Mouse (Mus musculus): Measurements from ENCODE around the gene Sema5b.
"Not testable (repeated sequence)": the region's sequence is repeated elsewhere in the genome, so short reads cannot be mapped to it uniquely, and the experiment has no call there.

Gene Sema5b

DNA sequence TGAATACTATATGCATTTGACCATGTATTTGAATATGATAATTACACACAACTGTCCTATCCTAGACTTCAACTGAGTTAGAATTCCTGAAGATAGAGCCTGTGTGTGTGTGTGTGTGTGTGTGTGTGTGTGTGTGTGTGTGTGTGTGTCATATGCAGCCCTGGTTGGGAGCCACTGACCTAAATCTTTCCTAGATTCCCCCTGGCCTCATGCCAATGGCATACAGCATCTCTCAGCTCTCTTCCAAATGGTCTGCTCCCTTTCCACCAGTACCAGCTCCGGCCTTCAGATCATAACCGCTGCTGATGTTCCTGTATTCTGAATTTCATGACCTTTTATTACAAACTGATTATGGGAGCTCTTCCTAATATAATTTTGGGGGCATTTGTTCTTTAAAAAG lies 8.4 kb downstream of the Sema5b start:
- DNase-seq (ENCODE audit: low spot score in 2 of 2) = no peak

DNA sequence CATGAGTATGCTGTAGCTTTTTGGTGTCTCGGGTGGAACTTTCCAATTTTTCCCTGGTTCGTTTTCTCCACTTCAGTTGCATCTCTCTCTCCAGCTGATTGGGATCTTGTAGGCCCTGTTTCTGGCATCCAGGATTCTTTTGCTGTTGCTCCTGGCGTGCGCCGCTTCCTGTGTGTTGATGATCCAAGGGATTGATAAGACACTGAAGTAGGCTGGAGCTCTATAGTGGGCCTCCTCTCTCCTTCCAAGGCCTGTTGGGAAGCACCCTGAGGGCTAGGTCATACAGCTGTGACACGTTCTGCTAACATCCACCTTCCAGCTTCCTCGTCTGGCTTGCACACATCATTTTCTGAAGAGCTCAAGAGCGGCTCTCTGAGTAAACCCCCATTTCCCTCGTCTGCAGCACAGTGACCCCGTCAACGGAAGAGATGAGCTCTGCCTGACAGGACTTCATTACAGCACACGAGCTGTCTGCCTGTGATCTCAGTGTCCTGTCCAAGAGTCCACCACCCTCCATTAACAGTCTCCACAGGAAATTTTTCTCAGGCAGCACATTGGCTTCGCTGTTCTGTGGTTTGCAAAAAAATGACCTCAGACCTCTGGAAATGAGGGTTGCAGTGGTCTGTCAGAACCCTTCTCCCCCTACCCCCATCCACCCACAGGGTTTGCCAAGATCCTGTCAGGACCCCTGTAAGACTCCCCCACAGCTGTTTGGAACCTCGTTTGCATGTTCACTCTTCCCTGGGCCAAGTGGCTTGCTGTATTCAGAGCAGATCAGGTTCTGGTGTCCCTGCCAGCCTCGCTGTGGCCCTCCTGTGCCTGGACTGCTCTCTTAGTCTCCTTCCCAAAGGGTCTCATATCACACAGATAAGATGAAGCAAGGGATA lies 14.9 kb downstream of the Sema5b start:
- DNase-seq (ENCODE audit: low spot score in 2 of 2) = no peak

DNA sequence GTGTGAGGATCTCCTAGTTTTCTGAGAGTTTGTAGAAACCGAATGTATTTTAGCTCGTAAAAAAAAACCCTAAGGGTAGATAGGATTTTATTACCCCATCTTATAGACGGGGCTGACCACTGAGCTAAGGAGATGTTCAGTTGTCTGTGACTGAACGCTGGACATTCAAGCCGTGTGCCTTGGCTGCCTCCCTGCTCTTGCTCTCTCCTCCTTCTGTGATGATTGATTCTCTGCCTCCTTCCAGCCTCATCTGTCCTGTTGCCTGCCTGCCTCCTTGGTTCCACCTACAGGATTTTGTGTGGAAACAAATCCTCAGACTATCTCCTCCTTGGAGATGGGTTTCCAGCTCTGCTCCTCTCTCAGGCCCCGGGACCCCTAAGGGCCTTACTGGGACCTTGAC lies 16.1 kb downstream of the Sema5b start:
- no peak for DNase-seq (ENCODE audit: low spot score in 2 of 2)

DNA sequence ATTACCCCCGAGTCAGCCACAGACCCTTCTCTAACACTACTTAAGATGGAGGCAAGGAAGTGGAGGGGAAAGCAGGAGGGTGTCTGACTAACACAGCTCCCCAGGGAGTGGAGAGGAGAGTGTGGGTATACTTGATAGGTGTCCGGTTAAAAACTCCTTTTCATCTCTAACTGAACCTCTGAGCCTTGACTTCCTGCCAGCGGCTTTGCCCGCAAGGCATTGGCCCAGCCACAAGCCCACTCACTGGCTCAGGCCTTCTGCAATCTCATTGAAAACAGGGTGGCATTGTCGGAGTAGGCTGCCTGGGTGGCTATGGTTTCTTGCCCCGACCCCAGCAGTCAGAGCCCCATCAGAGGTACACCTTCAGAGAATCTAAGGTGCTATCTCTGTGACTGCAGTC lies 20.6 kb downstream of the Sema5b start:
- DNase-seq (ENCODE audit: low spot score in 2 of 2) = no peak

DNA sequence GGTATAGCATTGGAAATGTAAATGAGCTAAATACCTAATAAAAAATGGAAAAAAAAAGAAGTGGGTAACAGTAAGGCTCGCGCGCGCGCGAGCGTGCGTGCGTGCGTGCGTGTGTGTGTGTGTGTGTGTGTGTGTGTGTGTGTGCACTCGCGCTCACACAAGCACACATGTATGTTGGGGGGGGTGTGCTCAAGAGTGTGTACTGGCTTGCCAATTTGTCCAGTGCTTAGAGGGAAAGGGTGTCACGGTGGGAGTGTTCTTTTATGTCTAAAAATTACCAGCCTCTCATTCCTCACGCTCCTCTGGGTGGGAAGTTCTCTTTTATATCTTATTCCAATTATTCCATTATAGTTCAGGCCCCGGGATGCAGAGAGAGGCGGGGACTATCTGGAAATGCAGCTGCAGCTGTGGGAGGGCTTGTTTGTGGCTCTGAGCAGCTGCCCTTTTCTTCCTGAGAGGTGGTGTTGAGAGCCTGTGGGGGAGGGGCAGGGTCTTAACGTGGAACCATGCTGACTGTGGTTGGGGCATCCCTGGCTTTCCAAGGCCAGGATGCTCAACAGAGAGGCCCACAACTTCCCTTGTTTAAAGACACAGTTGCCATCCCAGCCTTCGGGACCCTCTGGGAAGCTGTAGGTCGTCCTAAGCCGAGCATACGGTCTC lies 23.4 kb downstream of the Sema5b start:
- DNase-seq (ENCODE audit: low spot score in 2 of 2) = no peak

DNA sequence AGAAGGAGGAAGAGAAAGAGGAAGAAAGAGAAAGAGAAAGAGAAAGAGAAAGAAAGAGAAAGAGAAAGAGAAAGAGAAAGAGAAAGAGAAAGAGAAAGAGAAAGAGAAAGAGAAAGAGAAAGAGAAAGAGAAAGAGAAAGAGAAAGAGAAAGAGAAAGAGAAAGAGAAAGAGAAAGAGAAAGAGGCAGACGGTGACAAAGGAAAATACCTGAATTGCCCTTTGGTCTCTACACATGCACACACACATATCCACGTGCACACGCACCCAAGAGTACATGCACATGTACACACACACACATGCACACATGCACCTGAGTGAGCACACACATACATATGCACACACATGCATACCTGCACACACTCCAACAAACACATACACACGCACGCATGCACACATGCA lies 24.7 kb downstream of the Sema5b start:
- DNase-seq (ENCODE audit: low spot score in 2 of 2) = not testable (repeated sequence)

DNA sequence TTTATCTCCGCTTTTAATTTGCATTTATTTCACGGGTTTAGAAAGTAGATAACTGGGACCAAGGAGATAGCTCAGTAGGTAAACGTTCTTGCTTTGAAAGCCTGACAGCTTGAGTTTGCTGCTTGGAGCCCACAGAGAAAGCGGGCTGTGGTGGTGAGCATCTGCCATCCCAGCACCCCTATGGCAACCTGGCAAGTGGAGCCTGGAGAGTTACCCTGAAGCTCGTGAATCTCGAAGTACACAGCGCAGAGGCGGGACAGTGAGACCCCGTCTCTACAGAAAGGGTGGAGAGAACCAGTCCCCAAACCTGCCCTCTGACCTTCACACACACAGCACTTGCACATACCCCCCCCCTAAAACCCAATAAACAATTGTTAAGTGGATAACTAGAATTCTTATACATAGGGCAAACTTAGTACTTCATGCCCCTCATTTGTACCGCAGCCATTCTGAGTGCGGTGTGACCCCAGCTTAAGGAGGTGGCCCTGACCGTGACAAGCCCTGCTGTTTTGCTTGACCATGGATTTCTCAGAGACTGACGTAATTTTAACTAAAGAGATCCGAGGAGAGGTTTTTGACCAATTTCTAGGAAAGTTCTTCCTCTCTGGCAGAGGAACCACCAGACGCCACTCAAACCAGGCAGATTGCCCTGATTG lies 27.4 kb downstream of the Sema5b start:
- no peak for DNase-seq (ENCODE audit: low spot score in 2 of 2)

DNA sequence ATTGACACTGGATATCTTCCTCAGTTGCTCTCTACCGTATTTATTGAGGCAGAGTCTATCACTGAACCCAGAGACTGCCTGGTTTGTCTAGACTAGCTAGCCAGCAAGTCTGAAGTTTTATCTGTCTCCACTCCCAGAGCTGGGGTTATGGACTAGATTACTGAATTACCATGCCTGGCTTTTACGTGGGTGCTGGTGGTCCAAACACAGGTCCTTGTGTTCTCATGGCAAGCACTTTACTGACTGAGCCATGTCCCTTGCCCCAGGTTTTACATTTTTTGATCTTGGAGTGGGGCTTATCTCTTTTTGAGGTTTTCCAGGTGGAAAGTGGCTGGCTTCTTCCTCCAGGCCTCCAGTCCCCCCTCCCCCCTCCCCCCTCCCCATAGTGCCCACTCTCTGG lies 28.4 kb downstream of the Sema5b start:
- DNase-seq (ENCODE audit: low spot score in 2 of 2) = no peak

DNA sequence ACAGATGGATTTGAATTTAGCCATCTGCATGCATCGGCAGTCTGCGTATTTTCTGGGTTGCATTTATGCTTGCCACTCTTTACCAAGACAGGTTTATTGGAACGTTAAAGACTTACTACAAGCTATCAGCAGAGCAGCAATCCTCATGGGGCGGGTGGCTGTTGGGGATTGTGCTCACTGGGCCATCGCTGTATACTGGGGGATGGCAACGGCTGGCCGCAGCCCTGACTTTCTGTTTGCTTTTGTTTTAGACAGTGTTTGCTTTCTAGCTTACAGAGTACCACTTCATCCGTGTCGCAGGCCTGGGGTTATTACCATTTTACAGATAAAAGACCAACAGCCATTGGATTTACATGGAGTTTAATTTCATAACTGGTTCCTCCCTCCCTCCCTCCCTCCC lies 28.8 kb downstream of the Sema5b start:
- no peak for DNase-seq (ENCODE audit: low spot score in 2 of 2)

DNA sequence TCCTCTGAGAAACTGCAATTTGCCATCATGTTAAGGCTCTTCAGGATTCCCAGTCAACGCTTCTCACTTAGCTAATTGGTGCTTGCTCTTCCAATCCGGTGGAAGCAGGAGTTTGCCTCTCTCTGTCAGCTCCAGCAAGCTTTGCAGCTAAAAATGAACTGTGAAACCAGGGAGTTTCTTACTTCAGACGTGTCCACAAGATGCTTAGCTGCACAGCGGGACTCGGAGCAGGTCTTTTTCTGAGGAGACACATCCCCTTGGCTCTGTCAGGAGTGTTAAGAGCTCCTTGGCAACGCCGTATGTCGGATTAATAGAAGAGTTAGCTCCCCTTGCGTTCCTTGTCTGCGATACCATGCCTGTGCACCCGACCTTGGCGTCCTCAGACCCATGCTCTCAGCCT lies 29.7 kb downstream of the Sema5b start:
- no peak for DNase-seq (ENCODE audit: low spot score in 2 of 2)

DNA sequence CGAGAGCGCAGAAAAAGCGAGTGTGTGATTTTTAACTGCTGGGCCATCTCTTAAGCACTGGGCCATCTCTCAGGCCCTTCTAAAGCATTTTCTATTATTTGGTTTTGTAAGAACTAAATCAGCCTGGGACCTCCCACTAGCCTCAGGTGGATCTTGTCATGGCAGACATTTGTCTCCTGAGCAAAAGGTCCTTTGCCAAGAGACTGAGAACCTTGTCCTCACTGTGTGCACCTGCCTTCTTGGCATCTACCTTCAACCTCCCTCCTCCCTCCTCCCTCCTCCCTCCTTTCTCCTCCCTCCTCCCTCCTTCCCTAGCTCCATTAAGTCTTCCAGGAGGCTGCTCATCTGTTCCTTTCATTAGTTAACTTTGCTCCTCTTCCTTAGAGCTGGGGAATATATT lies 32.6 kb downstream of the Sema5b start:
- no peak for DNase-seq (ENCODE audit: low spot score in 2 of 2)

DNA sequence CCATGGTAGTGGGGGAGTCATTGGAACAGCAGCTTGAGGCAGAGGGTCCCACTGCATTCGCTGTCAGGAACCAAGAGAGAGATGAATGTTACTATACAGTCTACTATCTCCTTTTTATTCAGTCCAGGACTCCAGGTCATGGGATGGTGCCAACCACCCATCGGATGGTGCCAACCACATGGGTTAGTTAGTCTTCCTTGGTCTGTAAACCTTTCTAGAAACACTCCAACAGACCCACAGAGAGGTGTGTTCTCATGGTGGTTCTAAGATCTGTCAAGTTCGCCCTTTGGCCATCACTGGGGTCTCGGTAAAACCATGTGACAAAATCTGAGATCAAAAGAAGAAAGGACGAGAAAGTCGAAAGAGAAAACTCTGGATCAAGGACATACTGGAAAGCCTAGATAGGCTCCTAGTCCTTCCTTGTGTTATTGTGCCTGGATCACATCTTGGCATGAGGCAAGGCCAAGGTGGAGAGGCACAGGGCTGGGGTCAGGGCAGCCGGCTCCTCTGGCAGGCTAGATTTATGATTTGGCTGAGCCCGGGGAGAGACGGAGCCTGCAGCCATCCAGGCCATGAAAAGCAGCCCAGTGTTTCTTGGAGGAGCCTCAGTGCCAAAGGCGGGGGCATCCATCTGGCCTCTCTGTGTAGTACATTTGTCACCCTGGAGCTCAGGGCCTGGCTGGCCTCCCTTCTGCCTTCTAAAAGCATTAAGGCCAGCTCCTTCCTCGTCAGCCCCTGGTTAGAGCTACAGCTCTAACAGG lies 36.4 kb downstream of the Sema5b start:
- DNase-seq (ENCODE audit: low spot score in 2 of 2) = no peak

DNA sequence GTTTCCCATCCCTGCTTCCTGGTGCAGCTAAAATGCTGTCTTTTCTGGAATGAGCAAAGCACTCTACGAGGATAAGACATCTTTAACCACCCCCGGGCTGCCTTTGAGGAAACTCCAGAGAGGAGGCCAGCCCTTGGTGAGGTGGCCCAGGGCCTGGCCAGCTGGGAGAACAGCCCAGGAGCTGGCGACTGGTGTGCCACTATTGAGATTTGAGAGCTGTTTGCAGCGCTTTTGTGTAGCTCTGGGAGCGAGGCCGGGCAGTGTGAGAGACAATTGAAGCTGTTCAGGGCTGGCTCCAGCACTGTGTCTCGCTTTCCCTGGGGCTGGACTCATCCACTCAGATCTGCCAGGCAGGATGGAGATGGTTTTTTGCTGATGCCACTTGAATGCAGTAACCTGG lies 40.4 kb downstream of the Sema5b start:
- no peak for DNase-seq (ENCODE audit: low spot score in 2 of 2)

DNA sequence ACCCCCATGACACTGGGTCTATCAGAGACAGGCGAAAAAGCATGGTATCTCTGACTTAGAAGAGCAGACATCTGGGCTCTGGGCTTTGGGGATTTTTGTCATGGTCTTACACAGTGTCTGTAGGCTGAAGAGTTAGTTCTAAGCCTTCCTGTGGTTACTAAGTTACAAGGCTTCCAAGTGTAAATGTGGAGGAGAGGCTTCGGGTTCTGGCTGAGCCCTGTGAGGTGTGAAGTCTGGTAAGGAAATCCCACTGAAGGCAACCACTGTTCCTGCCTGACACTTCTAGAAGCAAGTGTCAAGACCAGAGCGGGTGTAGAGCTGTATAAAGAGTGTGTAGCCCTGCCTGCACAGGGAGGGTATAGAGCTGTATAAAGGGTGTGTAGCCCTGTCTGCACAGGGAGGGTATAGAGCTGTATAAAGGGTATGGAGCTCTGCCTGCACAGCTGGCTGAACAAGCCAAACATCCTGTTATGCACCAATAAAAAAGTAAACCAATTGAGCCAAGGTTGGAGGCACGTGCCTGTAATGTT lies 42.7 kb downstream of the Sema5b start:
- no peak for DNase-seq (ENCODE audit: low spot score in 2 of 2)

DNA sequence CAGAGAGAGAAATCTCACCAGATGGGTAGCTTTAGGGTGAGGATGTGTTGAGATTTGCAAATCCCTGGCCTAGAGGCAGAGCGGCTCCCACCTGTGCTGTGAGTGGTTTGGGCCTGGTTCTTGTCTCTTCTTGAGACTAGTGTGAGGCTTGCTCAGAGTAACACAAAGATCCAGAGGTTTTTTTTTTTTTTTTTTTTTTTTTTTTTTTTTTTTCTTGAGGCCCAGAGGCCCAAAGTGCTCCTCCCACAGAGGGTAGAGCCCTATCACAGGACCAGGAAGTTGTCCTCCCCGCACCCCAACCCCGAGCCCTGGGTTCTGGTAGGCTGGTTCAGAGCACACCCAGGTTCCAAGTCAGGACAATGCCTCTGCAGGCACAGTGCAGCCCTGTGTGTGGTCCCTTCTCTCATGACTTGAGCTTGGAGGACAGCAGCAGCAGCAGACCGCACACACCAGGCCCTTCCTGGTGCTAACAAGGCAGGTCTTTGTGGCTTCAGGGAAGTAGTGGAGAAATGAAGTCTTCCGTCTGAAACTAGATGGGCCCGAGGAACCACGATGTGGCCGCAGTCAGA lies 44.3 kb downstream of the Sema5b start:
- no peak for DNase-seq (ENCODE audit: low spot score in 2 of 2)

DNA sequence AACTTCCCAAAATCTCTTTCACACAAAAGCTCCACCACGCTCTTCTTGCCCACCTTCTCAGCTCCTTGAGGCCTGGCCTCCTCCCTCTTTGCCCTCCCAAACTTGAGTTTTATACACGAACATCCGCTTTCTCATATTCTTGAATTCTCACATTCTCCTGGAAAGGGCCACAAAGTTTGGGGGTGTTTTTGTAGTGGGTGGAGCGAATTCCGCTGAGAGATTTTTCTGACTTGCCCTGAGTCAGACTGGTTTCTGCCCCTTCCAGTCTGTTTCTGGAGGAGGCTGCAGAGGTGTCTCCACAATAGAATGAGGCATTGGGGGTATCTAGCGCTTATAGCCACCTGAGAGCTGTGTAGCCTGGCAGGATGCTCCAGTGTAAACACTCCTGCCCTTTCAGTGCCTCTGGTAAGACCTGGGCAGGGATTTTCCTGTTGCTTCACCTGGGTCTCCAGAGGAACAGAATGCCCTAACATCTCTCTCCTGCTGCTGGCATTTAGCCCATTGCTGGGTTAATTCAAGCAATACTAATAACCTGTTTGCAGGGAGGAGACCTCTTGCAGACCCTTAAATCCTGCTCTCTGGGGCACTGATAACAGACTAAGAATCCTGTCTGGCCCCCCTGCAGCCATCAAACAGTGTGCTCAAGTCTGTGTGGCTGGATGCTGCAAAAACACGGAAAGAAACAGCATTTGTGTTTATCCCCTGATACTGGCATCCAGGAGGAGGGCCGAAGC lies 46.3 kb downstream of the Sema5b start:
- no peak for DNase-seq (ENCODE audit: low spot score in 2 of 2)

DNA sequence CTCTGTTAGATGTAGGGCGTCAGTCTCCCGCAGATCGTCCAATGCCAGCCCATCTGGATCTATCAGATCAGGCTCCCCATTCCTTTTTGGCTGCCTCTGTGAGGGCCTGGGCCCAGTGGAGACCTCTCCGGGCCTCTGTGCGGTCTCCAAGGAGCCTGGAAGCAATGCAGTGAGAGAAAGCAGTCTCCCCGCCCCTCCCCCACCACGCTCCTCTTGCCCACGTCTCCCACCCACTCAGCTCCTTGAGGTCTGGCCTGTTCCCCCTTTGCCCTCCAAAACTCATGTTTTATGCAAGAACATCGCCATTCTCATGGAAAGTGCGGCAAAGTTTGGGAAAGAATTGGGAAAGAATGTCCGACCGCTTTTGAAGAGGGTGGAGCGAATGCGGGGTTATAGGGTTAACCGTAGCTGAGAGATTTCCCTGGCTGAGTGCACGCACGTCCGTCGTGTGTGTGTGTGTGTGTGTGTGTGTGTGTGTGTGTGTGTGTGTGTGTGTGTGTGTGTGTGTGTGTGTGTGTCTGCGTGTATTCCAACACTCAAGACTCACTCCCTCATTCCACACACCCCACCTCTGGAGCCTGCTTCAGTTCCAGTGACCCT lies 47.0 kb downstream of the Sema5b start:
- DNase-seq (ENCODE audit: low spot score in 2 of 2) = no peak

DNA sequence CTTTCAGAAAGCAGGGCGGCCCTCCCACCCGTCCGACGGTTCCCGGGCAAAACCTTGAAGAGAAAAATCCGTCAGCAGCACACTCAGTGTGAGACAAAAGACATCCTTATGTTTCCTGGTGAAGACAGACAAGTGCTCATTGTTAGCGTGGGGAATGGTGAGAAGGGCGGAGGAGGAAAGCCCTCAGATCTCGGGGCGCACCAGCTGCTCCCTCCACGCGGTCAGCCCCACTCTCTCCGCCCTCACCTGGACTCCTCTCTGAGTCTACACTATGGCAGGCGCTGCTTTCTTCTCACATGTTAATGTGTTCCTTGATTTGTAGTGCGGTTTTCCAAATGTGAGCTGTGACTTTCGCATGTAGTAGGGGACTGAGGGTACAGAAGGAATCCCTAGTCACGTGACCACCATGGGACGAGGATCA lies 47.8 kb downstream of the Sema5b start:
- DNase-seq (ENCODE audit: low spot score in 2 of 2) = no peak

DNA sequence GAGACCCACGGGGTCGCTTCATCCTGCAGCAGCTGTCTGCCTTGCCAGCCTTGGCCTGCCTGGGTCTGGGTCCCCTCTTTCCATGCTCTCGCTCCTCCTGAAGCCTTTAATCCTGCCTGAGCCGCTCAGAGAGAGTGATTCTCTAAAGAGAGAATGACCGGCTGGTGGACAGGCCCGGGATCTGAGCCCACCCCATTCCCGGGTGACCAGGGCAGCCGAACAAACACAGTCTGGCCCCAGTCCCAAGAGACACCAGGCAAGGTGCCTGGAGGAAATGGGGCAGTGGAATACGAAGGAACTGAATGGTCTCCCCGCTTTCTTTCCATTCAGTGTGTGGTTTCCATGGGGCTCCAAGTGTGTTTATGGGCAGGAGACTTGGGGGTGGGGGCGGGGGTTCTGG lies 50.8 kb downstream of the Sema5b start:
- DNase-seq (ENCODE audit: low spot score in 2 of 2) = no peak

DNA sequence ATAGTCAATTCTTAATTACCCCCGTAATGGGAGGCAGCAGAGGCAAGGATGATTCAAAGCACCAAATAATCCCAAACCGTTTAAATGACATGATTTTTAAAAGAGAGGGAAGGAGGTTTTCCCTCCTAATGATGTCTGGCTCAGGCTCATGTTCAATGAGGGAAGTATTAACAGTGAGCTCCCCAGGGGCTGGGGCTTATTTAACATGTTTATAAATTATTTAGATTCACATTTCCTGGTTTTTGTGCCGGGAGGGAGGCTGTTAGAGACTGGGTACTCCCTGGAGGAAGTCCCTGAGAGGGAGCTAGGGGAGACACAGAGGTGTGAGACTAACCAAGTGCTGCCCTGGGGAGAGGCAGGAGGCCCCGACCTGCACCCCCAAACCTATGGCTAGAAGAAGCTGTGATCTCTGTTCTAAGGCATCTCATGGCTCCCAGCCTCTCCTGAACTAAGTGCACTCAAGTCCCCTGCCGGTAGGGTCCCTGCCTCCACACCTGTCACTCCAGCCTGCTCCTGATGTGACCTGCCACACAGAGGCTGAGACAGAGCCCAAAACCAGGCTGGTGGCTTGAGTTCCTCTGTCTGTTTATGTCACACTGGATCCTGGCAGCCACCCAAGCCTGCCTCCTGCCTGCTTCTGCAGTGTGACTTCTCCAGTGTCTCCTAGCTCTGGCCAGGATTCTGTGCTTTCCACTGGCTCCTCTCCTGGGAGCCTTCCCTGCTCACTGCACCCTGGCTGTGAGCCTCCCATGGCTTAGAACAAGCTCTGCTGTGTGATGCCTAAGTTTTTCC lies 51.5 kb downstream of the Sema5b start:
- DNase-seq (ENCODE audit: low spot score in 2 of 2) = no peak
